Mouse (Mus musculus) layer of hippocampus, postnatal 14 days (tissue): ENCODE results near the gene Calr. TPM values are rescaled to one million over a fixed set of nuclear protein-coding genes. Genes with fewer than 3 reads are reported as not detected.
A peak's percentile ranks its signal among the peaks of the same experiment; 100 is the strongest.

Experiments used
- DNase-seq, 2 experiments: peaks; one replicate each; pipeline ENCODE4 v3.0.0; 2021 to 2022; ENCODE audit warnings: low spot score in 2 of 2, mixed read lengths in 1 of 2
- microRNA-seq, 2 experiments: library from miRNA; unstranded; fragments of <30 nt; microRNA quantifications; one replicate each; pipeline ENCODE4 v1.2.0; 2021
- total RNA-seq, 2 experiments: library from RNA; stranded (reverse); gene quantifications; 2 replicates each; pipeline ENCODE4 v1.2.3; 2021

The Calr gene
- total RNA-seq, 2 experiments from 2014 or later, result 453 to 590 TPM

DNA sequence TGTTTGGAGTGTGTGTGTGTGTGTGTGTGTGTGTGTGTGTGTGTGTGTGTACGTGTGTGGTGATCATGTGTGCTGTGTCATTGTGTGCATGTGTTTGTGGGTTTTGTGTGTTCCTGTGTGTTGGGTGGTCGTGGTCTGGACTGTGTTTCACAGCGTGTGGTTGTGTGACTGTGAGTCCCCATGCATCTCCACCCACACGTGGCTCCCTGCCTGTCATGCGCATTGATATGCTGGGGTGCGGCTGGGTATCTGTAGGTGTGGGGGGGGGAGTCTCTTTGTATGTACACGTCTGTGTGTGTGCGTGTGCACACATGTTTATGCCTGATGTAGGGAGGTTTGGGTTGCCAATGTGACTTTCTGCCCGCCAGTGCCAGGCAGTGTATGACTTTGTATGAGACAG, 53.6 kb downstream of the Calr start:
- peak in 1 of 2 experiments; percentile 65 for DNase-seq

DNA sequence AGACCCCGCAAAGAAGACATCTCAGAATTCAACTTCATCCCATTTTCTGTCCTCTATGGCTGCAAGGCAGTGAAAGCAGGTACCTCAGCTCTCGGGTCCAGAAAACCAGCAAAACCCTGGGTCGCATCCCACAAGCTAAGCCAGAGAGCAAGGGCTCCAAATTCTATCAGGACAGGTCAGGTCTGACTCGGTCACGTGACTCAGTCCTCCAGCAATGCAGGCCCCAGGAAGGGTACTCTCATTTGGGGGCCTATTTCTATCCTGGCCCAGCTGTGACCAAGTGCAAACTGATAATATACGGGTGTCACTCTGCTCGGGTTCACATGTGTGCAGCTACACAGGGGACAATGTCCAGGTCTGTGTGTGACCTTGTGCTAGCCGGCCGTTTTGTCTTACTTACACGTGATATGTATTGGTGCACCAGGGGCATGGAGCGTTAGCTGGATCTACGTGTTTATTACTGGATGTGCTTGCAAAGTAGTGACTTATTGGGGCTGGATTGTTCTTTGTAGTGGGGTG, 54.2 kb downstream of the Calr start:
- DNase-seq, result no peak

Small RNA genes lying within 50 kb of the gene (microRNA-seq; reads per million reads assigned to microRNA genes)
- 6.5 to 16.1 reads per million in 2 experiments for gene Mir7069

Other genes with a start within 250 kb of the Calr start
- gene Ier2, start 184.1 kb downstream of the Calr start, total RNA-seq, result 10 to 100 TPM in 1 of 2 experiments, 1 to 10 TPM in 1; 9.5 to 12.5 TPM
- gene Trmt1, start 160.6 kb downstream of the Calr start, total RNA-seq, result 10 to 100 TPM; 82.9 to 97.3 TPM
- gene Nacc1, start 159.1 kb downstream of the Calr start, total RNA-seq, result 10 to 100 TPM; 84.0 to 85.6 TPM
- 1 to 10 TPM; 3.4 to 4.2 TPM for gene Lyl1, start 145.5 kb downstream of the Calr start, total RNA-seq
- not detected for gene G430095P16Rik, start 123.9 kb downstream of the Calr start, total RNA-seq
- 100 to 1,000 TPM; 519 to 562 TPM for gene Nfix, start 46.6 kb downstream of the Calr start, total RNA-seq
- 1 to 10 TPM; 7.4 to 8.6 TPM for gene Dand5, start 24.1 kb downstream of the Calr start, total RNA-seq
- 10 to 100 TPM; 19.4 to 20.4 TPM for gene Gadd45gip1, start 15.4 kb downstream of the Calr start, total RNA-seq
- 10 to 100 TPM; 59.4 to 64.8 TPM for gene Rad23a, start 6.3 kb downstream of the Calr start, total RNA-seq
- 10 to 100 TPM; 55.3 to 58.4 TPM for gene Farsa, start 10.1 kb upstream of the Calr start, total RNA-seq
- 10 to 100 TPM; 21.4 to 24.5 TPM for gene Syce2, start 25.2 kb upstream of the Calr start, total RNA-seq
- gene Gcdh, start 47.0 kb upstream of the Calr start, total RNA-seq, result 10 to 100 TPM; 35.0 to 35.6 TPM
- not detected for gene Klf1, start 55.0 kb upstream of the Calr start, total RNA-seq
- gene Dnase2a, start 61.6 kb upstream of the Calr start, total RNA-seq, result 1 to 10 TPM; 4.0 TPM
- 100 to 1,000 TPM; 127 to 140 TPM for gene Mast1, start 90.4 kb upstream of the Calr start, total RNA-seq
- 1 to 10 TPM; 1.5 to 1.8 TPM for gene Rtbdn, start 100.1 kb upstream of the Calr start, total RNA-seq
- not detected for gene Gm49661, start 122.5 kb upstream of the Calr start, total RNA-seq
- gene Prdx2, start 122.7 kb upstream of the Calr start, total RNA-seq, result 100 to 1,000 TPM; 417 to 431 TPM
- 10 to 100 TPM; 34.3 to 34.4 TPM for gene Rnaseh2a, start 122.8 kb upstream of the Calr start, total RNA-seq
- 10 to 100 TPM; 45.5 to 54.7 TPM for gene Junb, start 131.8 kb upstream of the Calr start, total RNA-seq
- 1 to 10 TPM; 7.6 to 9.0 TPM for gene Hook2, start 143.7 kb upstream of the Calr start, total RNA-seq
- not detected for gene Best2, start 167.6 kb upstream of the Calr start, total RNA-seq
- gene Asna1, start 178.3 kb upstream of the Calr start, total RNA-seq, result 100 to 1,000 TPM; 108 to 115 TPM
- gene Trir, start 179.9 kb upstream of the Calr start, total RNA-seq, result 100 to 1,000 TPM; 136 to 150 TPM
- 100 to 1,000 TPM; 150 to 152 TPM for gene Tnpo2, start 190.0 kb upstream of the Calr start, total RNA-seq
- gene Fbxw9, start 213.1 kb upstream of the Calr start, total RNA-seq, result 10 to 100 TPM; 36.2 to 41.4 TPM
- gene Gm5741, start 221.0 kb upstream of the Calr start, total RNA-seq, result not detected
- gene Dhps, start 224.8 kb upstream of the Calr start, total RNA-seq, result 10 to 100 TPM; 63.8 to 67.4 TPM
- 10 to 100 TPM; 57.5 to 61.5 TPM for gene Wdr83os, start 233.8 kb upstream of the Calr start, total RNA-seq
- gene Wdr83, start 234.4 kb upstream of the Calr start, total RNA-seq, result 10 to 100 TPM; 26.3 to 34.6 TPM
- gene Man2b1, start 236.3 kb upstream of the Calr start, total RNA-seq, result 10 to 100 TPM; 39.6 to 42.7 TPM